Mouse (Mus musculus) liver, postnatal 0 days (tissue): ENCODE data around the gene Mlec.

Experiments
- CTCF ChIP-seq: sonication (generic); IDR thresholded peaks from 2 replicates; pipeline ENCODE4 v1.5.1; 2016; ENCODE audit warnings: antibody characterized with exemption, low read depth
- EP300 ChIP-seq: IDR thresholded peaks from 2 replicates; pipeline ENCODE4 v1.6.1; 2016; ENCODE audit warnings: antibody characterized with exemption, low read depth, mild to moderate bottlenecking

DNA sequence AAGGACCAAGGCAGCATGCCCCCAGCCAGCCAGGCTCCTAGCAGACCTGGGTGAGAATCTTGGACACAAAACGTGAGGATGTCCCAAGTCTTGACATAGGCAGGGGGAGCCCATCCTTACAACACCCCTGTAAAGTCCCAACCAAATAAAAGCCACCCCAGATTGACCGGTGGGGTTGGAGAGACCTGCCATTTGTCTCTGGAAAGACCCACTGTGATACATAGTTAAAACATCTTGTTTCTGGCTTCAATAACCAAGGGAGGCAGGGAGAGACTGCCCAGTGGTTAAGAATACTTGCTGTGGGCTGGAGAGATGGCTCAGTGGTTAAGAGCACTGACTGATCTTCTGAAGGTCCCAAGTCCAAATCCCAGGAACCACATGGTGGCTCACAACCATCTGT is 55.7 kb downstream of the Mlec start:
- TF ChIP-seq CTCF (no peak), EP300 (no peak)
